Mouse (Mus musculus) adrenal gland, postnatal 36 days (tissue): Measurements from ENCODE around the gene Gna12. TPM values are rescaled to one million over a fixed set of nuclear protein-coding genes. Genes with fewer than 3 reads are reported as not detected.

ENCODE experiments used
- DNase-seq, 2 experiments: peaks; one replicate each; pipeline ENCODE4 v3.0.0; 2021; ENCODE audit warnings: mixed read lengths in 1 of 2
- total RNA-seq, 2 experiments: library from RNA; stranded (reverse); gene quantifications; 2 replicates each; pipeline ENCODE4 v1.2.3; 2021

The Gna12 gene
- total RNA-seq, 2 experiments from 2014 or later, result 119 to 155 TPM

DNA sequence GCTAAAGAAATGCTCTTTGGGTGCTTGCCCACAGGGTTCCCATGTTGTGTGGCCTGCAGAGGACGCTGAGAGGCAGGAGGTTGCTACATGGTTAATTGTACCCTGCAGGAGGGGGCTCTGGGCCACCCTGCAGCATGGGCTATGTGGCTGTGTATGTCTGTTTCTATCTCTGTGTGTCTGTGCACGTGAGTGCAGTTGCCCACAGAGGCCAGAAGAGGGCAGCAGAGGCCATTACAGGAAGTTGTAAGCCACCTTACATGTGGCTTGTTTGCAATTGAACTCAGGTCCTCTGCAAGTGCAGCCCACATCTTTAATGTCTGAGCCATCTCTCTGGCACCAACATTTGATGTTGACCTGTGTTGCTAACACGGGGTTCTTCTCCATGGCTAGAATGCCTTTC is 77.6 kb downstream of the Gna12 start:
- no peak for DNase-seq

DNA sequence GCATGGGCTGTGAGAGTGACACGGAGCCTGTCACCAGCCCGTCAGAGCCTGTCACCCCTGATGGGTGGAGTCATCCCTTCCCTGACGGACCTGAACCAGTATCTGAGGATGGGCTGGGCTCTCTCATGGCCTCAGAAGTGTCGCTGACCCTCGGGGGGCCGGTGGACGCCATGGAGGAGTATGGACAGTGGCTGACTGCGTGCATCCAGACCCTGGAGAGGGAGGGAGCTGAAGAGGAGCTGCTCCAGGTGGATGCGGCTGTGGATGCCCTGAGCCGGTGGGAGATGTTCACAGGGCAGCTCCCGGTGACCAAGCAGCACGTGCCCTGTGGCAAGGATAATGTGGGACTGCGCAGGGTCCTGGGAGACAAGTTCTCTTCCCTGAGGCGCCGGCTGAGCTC is 78.2 kb downstream of the Gna12 start:
- DNase-seq, result no peak

DNA sequence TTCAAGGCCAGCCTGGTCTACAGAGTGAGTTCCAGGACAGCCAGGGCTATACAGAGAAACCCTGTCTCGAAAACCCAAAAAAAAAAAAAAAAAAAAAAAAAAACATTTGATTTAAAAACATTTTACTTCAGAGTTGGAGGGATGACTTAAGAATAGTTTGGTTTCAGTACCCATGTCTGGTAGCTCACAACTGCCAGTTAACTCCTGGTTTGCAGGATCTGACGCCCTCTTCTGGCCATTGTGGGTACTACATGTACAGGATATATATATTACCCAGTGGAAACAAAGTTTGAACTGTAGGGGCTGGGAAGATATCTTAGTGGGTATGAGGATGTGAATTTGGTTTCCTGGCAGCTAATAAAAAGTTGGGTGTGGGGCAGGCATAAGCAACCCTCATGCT is 79.3 kb downstream of the Gna12 start:
- peak; percentile 36 to 47 for DNase-seq

DNA sequence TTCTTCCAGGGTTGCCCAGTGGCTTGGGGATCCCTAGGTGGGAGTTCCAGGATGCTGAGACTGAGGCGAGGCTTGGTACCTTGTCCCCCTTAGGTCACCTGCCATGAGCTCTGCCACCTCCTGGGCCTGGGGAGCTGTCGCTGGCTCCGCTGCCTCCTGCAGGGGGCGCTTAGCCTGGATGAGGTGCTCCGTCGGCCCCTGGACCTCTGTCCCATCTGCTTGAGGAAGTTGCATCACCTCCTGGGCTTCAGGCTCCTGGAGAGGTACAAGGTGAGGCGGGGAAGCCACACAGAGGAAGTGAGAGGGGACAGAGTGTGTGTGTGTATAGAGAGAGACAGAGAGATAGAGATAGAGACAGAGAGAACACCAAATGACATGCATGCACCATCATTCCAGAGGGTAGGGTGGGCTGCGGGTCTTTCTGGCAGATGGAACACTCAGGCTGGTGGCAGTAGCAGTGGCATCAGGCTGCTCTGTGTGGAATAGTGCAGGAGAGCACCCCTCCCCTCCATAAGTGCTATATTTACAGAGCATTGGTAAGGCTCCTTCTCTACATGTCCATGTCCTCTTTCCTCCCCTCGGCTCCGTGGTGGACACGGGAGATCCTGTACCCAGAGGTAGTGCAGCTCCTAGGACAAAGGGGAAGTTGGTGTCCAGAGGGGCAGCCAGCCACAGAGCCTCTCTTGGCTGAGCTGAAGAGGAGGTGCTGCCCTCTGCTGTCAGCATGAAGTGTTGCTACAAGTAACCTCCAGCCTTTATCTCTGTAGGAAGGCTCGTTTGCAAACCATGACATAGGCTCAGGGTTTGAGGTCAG is 81.0 kb downstream of the Gna12 start:
- DNase-seq, result peak; percentile 77 to 85

- DNase-seq, result no peak
These were observed 81.8 kb downstream of the Gna12 start for GRCm38 (mm10) chr5:140748425-140748824.

GRCm38 (mm10) chr5:140743706-140744131 is 86.5 kb downstream of the Gna12 start:
- no peak for DNase-seq

- DNase-seq, result no peak
These were observed 88.4 kb downstream of the Gna12 start for GRCm38 (mm10) chr5:140741877-140742276.

GRCm38 (mm10) chr5:140741040-140741439 is 89.2 kb downstream of the Gna12 start:
- DNase-seq, result peak; percentile 50 to 61

- DNase-seq, result no peak
These were observed 90.4 kb downstream of the Gna12 start for GRCm38 (mm10) chr5:140739813-140740212.

GRCm38 (mm10) chr5:140736166-140736565 is 94.1 kb downstream of the Gna12 start:
- DNase-seq, result no peak

DNA sequence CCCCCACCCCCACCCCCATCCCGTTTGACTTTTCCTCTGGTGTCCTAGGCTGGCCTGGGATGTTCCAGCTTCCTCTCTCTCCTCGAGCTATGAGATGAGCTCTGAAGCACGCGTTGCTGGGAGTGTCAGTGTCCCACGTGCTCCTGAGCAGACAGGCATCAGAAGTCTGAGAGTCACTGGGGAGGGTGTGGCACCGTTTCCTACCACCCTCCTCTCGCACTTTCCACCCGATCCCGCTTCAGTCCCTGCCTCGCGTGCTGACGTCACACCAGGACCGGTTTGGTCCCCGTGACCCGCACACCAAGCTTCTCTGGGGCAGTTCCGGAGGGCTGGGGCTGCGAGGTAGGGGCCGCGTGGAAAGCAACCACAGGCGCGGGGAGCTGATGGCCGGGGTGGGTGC is 94.9 kb downstream of the Gna12 start:
- peak; percentile 51 for DNase-seq

- DNase-seq, result no peak
These were observed 96.9 kb downstream of the Gna12 start for GRCm38 (mm10) chr5:140733336-140733735.

- no peak for DNase-seq
These were observed 98.0 kb downstream of the Gna12 start for GRCm38 (mm10) chr5:140732195-140732594.

DNA sequence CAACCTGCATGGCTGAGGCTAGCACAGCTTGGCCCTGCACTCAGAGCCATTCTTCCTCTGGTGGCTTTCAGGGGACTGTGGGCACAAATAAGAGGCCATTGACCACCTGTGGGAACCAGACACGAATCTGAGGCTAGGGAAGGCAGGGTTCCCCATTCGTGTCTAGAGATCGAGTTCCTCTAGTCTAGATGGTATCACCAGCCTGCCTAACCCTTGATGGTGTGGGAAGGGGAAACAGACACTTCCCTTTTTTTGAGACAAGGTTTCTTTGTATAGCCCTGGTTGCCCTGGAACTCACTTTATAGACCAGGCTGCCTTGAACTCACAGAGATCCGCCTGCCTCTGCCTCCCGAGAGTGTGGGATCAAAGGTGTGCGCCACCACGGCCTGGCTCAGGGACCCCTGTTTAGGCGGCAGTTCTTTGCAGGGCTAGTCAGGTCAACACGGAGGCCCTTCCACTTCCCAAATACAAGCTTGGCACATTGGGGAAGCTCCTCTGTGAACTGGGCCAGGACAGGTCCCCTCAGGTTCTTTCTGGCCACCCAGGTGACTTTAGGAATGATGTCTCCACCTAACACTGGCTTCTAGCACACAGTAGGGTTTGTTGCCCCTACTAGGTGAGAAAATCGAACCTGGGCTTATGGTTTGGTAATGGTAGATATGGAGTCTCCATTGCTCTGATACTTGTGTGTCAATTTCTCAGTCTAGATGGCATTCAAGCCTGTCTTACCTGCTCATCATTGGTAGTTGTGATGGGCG is 99.0 kb downstream of the Gna12 start:
- DNase-seq, result no peak

GRCm38 (mm10) chr5:140726946-140727740 is 103.1 kb downstream of the Gna12 start:
- peak; percentile 68 to 82 for DNase-seq

- peak; percentile 54 to 58 for DNase-seq
These were observed 104.0 kb downstream of the Gna12 start for GRCm38 (mm10) chr5:140726062-140726839.

DNA sequence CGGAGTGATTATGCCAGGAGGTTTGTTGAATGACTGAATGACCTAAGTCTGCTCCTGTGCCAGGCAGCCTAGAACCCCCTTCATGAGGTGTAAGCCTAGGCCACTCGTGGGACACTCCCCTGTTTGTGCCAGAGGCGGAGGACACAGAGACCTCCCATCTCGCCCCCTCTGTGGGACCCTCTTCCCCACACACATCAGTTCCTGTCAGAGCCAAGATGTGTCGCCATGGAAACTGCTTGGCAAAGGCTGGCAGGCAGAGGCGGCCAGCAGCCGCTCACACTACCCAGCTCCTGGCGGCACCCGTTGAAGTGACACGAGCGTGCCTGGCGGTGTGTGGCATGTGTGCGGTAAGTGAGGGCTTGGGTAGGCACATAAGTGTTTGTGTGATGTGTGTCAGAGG is 106.4 kb downstream of the Gna12 start, which contains the start of gene Amz1:
Gene Amz1, plus strand, starts transcription at position 306 of the 400 bp plus-strand sequence.
- DNase-seq, result no peak

- DNase-seq, result peak in 1 of 2 experiments; percentile 49
These were observed 108.1 kb downstream of the Gna12 start for GRCm38 (mm10) chr5:140722121-140722520.

DNA sequence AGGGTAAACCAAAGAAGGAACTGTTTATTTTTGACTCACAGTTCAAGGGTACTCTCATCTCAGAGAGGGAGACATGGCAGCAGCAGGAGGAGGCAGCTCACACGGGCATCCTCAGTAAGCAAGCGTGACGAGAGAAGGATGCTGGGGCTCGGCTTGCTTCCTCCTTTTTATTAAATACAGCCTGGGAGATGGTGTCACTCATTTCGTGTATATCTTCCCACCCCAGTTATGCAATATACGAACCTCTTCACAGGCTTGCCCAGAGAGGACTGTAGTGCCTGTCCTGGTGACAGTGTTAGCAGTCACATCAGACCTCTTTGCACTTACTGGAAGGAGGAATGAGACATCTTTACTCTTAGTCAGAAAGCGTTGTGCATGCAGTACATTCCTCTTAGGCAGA is 109.5 kb downstream of the Gna12 start:
- no peak for DNase-seq

- no peak for DNase-seq
These were observed 119.2 kb downstream of the Gna12 start for GRCm38 (mm10) chr5:140711040-140711439.

DNA sequence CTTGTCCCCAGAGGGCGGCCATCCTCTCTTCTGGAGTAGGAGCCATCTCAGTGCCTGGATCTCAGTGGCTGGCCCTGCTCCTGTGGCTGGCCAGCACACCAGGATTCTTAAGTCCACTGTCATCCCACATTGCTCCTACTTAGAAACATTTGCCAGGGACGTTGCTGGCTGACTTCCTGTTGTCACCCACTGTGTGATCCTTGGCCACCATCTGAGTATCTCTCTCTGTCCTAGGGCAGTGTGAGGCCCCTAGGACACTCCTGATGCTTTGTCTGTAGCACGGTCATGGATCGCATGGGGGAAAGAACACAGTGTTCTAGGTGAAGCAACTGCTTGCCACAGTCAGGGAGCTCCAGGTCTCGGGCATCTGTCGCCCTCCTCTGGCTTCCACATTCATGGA is 119.9 kb downstream of the Gna12 start:
- no peak for DNase-seq
